Mouse (Mus musculus): ENCODE measurements around the gene Prss21.

GRCm38 (mm10) chr17:23836006-23836575 lies 31.8 kb upstream of the Prss21 start, which contains the start of gene Prss33:
- TF ChIP-seq EP300 (IDR thresholded peaks at IDR 0.05; ENCODE audit: low read depth) (no peak), CTCF (IDR thresholded peaks at IDR 0.05; ENCODE audit: low read depth) (no peak)
